Mouse (Mus musculus): Measurements from ENCODE around the gene Hes1.

DNA sequence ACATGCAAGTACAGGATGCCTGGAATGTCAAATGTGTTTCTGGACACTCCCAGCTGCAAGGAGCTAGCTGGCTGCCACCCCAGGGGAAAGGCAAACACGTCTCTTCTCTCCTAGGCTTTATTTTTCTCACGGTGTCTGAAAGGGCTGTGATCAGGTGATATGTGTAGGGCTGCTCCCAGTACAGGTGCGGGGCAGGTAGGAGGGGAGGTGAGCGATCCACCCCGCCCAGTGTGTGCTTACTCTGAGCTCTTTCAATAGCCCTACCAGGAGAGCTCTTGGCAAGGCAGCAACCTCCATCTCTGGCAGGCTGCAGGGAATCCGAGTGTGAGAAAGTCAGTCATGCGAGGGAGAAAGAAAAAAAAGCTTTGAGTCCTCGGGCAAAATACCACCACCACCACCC, 3.8 kb upstream of the Hes1 start:
- TF ChIP-seq CTCF (IDR thresholded peaks at IDR 0.05; ENCODE audit: insufficient read depth, low read depth, low read length) (no peak), POLR2A (IDR thresholded peaks at IDR 0.05; ENCODE audit: insufficient read depth, low read depth, low read length) (no peak)
